Mouse (Mus musculus): Measurements from ENCODE around the gene Clpsl2. TPM values are rescaled to one million over a fixed set of nuclear protein-coding genes. Genes with fewer than 3 reads are reported as not detected.

Clpsl2 gene
- total RNA-seq, 1 experiment from 2014 or later, result not detected

DNA sequence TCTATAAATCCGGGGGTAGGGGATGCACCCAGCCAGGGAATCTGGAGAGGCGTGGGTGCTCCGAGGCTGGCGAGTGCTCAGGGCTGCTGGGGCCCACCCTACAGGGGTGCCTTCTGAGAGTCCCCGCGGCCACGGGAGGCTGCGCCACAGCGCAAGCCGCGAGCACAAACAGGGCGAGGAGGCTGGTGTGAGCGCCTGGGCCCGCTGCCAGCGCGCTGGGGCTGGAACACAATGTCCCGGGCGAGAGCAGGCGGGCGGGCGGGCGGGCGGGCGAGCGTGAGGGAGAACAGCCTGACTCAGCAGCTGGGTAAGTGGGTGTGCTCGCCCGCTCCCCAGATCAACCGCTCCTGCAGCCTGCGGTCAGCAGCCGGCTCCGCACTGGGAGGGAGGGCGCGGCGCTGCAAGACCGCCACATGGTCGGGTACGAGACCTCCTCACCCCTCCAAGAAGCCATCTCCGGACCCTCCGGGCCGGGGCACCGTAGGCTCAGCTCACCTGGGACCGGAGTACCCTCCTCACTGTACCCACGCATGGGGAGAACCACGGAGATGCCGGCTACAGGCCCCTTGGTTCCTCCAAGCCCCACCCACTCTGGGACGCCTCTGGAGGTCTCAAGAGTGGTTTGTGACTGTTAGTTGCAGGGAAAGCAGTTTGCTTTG is 31.1 kb upstream of the Clpsl2 start:
- peak; percentile 55 to 56 for ATAC-seq (replicated peaks in 1 of 2; ENCODE audit: insufficient read depth in 1 of 2, low FRiP score in 2 of 2, low TSS enrichment in 1 of 2, low read depth in 1 of 2, poor library complexity in 2 of 2, severe bottlenecking in 2 of 2)

DNA sequence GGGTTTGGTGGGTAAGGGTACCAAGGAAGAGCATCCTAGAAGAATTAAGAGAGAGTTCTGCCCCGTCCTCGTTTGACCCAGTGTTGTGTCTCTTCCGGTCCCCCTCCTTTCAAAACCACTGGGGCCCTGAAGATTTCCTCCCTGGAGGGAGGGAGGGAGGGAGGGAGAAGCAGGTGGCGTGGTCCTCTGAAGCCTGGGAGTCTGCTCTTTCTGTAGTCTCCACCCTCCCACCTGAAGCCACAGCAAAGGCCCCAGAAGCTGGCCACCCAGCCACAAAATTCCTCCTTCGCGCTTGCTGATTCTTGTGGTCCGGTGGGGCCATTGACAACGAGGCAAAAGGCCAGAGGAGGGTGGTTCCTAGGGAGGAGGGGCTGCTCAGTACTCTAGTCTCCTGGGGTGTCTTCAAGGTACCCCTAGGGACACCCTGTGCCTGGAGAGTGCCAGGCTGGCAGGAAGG is 30.6 kb upstream of the Clpsl2 start:
- peak in 1 of 2 experiments; percentile 19; a peak in 2 of 4 replicates for ATAC-seq (replicated peaks in 1 of 2; ENCODE audit: insufficient read depth in 1 of 2, low FRiP score in 2 of 2, low TSS enrichment in 1 of 2, low read depth in 1 of 2, poor library complexity in 2 of 2, severe bottlenecking in 2 of 2)

DNA sequence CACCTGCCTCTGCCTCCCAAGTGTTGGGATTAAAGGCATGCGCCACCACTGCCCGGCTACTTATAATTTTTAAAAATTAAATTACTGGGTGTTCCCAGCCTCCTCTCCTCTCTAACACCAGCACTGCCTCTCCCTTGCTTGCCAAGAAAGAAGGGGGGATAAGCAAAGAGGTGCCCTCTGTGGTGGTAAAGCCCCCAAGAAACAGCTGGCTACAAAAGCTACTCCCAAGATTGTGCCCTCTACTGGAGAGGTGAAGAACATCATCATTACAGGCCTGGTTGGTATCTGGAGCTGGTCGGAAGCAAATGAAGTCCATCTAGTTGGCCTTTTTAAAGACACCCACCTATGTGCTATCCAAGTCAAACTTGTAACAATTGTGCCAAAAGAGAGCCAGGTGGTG is 29.4 kb upstream of the Clpsl2 start:
- ATAC-seq (replicated peaks in 1 of 2; ENCODE audit: insufficient read depth in 1 of 2, low FRiP score in 2 of 2, low TSS enrichment in 1 of 2, low read depth in 1 of 2, poor library complexity in 2 of 2, severe bottlenecking in 2 of 2), result no peak

DNA sequence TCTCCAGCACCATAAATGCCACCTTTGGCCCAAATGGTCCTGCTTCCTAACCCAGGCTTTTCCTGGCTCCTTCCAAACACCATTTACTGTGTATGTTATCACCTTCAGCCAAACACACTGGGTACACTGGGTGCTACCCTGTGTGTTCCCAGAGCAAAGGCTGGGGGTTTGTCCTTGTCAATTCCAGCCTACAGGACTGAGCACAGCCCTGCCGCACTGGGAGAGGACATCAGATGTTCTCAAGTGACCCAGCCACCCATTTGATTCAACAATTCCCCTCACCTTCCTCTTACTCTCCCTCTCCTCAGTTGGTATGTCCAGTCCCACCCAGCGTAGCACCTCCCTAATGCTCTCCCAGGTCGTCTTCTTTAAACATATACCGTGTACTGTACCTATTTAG is 28.6 kb upstream of the Clpsl2 start:
- no peak for ATAC-seq (replicated peaks in 1 of 2; ENCODE audit: insufficient read depth in 1 of 2, low FRiP score in 2 of 2, low TSS enrichment in 1 of 2, low read depth in 1 of 2, poor library complexity in 2 of 2, severe bottlenecking in 2 of 2)

DNA sequence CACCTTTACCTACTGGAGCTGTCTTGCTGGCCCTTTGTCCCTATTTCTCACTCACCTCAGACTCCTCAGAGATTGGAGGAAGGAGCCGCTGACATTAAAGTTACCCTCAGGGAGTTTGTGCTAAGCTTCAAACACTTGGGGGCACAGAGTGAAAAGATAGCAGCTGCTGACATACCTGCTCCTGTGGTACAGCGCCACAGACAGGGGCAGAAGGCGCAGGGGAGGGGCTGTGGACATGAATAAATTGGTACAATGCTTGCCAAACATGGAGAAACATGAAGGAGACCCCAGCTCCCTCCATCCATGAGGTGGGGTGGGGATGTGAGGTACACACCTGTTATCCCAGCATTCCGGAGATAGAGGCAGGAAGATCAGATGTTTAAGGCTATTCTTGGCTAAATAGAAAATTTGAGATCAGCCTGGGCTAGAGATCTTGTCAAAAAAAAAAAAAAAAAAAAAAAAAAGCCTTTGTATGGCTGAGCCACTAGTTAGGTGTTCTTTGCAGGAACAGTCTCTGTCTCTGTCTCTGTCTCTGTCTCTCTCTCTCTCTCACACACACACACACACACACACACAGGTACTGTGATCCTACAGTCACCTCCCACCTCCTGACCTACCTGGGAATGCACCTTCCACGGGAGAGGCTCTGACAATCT is 28.0 kb upstream of the Clpsl2 start:
- no peak for ATAC-seq (replicated peaks in 1 of 2; ENCODE audit: insufficient read depth in 1 of 2, low FRiP score in 2 of 2, low TSS enrichment in 1 of 2, low read depth in 1 of 2, poor library complexity in 2 of 2, severe bottlenecking in 2 of 2)

DNA sequence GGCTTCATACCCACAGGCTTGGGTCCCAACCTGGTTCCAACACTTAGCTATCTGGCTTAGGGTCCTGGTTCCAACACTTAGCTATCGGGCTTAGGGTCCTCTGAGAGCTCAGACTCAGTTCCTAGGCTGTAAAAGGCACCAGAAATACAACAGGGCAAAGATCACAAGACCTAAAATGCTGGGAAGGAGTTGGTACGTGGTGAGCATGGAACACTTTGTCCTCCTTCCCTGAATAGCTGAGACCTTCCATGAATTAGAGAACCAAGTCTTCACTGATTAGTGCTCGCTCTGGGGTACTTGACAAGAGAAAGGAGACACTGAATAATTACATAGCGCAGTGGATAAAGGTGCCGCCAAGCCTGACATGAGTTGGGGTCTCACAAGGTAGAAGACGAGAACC is 27.3 kb upstream of the Clpsl2 start:
- ATAC-seq (replicated peaks in 1 of 2; ENCODE audit: insufficient read depth in 1 of 2, low FRiP score in 2 of 2, low TSS enrichment in 1 of 2, low read depth in 1 of 2, poor library complexity in 2 of 2, severe bottlenecking in 2 of 2), result no peak

DNA sequence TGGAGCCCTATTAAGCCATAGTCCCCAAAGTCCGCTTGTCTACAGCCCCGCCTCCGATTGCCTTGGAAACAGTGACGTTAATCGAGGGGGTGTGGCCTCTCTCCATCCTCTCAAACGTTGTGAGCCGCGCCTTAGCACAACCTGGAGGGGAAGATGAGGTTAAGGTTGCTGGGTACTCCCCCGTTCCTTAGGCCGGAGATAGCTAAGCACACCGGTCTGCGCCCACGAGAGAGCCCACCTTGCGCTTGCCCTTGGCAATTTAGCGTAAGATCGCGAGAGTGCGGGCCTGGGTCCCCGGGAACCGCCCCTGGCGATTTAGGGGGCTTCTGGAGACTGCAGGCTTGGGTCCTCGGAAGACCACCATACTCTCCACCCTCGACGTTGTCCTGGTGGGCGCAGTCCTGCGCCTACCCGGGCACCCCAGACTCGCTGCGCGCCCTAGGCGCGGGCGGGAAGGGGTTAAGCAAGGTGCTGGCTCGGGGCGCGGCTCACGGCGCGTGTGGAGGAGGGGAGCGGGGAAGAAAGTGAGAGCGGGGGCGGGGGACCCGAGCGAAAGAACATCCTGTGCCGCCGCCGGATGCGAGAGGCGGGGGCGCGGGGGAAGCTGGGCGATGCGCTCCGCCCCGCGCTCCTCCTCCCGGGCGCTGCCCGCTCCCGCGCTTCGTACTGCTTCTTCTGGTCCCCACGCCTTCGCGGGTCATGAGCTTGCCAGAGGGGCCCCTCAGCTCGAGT is 26.4 kb upstream of the Clpsl2 start:
- ATAC-seq (replicated peaks in 1 of 2; ENCODE audit: insufficient read depth in 1 of 2, low FRiP score in 2 of 2, low TSS enrichment in 1 of 2, low read depth in 1 of 2, poor library complexity in 2 of 2, severe bottlenecking in 2 of 2), result peak; percentile 65 to 73

DNA sequence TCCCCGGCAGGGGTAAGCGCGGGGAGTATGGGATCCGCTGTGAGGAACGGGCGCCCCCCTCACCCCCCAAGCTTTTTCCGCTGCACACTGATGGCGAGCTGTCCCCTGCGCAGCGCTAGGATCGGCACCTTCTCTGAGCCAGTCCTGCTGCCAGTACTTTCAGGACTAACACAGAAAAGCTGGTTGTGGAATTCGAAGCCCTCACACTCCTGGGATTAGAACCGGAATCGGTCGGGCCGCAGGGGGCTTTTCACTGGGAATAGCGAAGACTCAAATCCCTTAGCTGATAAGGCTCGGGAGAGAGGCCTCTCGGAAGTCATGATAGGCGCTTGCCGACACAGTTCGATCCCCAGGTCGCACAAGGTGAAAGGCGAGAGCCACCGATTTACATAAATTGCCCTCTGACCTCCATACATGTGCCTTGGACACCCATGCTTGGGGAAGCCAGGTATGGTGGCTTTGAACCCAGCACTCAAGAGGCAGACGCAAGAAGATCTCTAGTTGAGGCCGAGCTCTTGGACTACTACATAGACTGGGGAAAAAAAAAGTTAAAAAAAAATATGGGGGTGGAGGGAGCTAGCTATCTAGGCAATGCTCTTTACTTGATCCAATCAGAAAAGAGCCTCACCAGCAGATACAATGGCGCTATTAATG is 25.7 kb upstream of the Clpsl2 start:
- no peak for ATAC-seq (replicated peaks in 1 of 2; ENCODE audit: insufficient read depth in 1 of 2, low FRiP score in 2 of 2, low TSS enrichment in 1 of 2, low read depth in 1 of 2, poor library complexity in 2 of 2, severe bottlenecking in 2 of 2)

DNA sequence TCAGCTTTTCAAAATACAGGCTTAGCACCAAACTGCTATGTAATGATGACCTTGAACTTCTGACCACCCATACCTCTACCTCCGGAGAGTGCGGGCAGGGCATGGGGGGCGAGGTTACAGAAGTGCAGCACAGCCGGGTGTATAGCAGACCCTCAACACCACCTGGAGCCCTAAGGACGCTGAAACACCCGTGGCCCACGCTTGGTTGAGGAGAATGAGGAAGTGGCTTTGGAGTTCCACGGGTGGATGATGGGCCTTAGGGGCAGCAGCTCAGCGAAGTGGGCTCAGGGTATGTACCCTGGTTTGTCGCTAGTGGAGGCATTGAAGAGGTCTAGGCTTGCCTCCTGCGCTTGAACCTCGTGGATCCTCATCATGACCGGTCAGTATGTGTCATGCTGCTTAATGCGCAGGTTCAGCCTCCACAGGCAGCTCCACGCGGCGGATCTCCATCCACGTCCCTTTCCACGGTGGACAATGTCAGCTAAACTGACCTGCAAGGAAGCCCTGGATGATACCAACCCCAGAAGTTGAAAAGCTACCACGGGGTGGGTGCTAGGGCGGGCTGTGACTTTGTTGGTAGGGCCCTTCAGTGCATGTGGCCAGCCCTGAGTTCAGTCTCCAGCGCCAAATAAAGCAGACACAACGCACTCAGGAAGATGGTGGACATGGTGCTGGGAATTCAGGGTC is 25.1 kb upstream of the Clpsl2 start:
- ATAC-seq (replicated peaks in 1 of 2; ENCODE audit: insufficient read depth in 1 of 2, low FRiP score in 2 of 2, low TSS enrichment in 1 of 2, low read depth in 1 of 2, poor library complexity in 2 of 2, severe bottlenecking in 2 of 2), result no peak

DNA sequence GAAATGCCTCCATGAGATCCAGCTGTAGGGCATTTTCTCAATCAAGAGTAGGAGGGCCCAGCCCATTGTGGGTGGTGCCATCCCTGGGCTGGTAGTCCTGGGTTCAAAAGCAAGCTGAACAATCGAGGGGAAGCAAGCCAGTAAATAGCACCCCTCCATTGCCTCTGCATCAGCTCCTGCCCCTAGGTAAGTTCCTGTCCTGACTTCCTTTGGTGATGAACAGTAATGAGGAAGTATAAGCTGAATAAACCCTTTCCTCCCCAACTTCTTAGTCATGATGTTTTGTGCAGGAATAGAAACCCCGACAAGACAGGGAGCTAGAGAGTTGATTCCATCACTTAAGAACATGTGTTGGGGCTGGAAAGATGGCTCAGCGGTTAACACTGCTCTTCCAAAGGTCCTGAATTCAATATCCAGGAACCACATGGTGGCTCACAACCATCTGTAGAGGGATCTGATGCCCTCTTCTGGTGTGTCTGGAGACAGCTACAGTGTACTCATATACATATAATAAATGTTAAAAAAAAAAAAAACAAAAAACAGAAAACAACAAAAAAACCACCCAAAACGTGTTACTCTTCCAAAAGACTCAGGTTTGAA is 24.3 kb upstream of the Clpsl2 start:
- ATAC-seq (replicated peaks in 1 of 2; ENCODE audit: insufficient read depth in 1 of 2, low FRiP score in 2 of 2, low TSS enrichment in 1 of 2, low read depth in 1 of 2, poor library complexity in 2 of 2, severe bottlenecking in 2 of 2), result no peak

DNA sequence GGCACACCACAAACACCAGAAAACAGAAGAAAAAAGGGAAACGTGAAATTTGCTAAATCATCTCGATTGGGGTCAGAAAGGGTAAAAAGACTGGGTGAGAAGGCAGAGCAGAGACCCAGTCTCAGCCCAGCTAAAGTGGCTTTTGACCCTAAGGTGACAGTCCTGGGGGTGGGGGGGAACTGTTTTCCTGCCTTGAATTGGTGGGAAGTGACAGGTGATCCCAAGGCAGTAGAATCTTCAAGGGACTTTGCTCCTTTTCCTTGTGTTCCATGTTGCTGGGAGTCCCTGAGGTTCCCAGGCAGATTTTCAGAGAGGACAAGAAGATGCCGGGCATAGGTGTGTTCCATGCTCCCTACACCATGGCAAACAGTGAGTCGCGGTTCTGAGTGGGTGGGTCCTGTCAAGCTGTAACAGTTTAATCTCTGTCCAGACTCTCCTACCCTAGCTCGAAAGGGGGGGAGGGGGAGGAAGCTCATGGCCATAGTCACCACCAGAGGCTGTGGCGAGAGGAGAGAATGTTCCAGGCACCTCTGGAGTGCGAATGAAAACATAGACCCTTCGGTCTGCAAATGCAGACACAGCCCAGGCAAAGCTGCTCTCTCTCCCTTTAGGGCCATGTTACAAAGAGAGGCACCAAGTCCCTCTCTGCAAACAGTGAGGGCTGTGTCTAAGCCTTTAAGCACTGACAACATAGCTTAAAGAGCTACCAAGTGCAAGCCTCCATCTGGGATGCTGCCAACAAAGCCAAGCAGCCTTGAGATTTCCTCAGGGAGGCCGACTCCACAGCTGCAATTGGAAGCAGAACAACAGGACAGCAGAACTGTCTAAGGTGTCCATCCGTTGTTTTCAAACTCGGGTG is 21.8 kb upstream of the Clpsl2 start:
- no peak for ATAC-seq (replicated peaks in 1 of 2; ENCODE audit: insufficient read depth in 1 of 2, low FRiP score in 2 of 2, low TSS enrichment in 1 of 2, low read depth in 1 of 2, poor library complexity in 2 of 2, severe bottlenecking in 2 of 2)

DNA sequence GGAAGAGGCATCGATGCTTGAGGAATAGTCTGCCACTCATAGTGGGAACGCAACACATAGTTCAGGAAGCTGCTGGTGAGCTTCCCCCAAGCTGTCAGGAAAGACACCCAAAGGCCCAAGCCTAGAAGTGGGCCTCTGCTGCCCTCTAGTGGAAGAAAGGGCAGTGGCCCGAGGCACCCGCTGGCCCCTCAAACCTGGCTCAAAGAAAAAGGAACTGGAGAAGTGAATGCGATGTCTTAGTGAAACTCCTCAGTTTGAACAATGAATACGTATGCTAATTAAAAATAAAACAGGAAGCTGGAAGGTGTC is 21.2 kb upstream of the Clpsl2 start:
- ATAC-seq (replicated peaks in 1 of 2; ENCODE audit: insufficient read depth in 1 of 2, low FRiP score in 2 of 2, low TSS enrichment in 1 of 2, low read depth in 1 of 2, poor library complexity in 2 of 2, severe bottlenecking in 2 of 2), result peak; percentile 71 to 78

DNA sequence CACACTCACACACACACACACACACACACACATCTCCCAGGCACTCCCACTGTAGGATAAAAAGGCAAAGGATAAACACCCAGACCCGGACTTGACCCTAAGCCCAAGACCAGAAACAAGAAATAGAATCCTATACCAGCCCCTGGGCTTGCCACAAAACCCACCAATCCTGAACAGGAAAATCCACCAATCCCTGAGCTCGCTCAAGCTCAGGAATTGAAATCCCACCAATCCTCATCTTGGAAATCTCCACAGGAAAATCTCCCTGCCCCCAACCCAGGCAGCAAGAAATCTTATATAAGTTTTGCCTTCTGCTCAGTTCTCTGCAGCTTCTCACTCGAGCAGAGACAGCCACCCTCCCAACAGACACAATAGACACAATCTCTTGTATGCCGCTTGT is 20.1 kb upstream of the Clpsl2 start:
- ATAC-seq (replicated peaks in 1 of 2; ENCODE audit: insufficient read depth in 1 of 2, low FRiP score in 2 of 2, low TSS enrichment in 1 of 2, low read depth in 1 of 2, poor library complexity in 2 of 2, severe bottlenecking in 2 of 2), result no peak

DNA sequence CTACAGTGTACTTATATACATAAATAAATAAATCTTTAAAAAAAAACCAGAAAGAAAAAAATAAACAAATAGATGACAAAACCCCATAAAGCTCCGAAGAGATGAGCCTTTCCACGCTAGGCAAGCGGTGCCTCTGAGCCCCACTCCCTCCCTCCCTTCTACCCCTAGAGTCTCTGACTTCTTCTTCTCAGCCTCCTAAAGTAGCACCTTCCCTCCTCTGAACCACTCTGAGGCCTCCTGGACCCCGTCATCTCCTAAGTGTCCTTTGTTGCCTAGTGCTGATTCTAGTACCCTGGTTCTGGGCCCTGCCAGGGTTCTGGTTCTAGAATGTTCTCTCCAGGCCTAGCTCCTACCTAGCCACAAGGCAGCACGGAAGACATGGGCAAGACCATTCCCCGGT is 18.7 kb upstream of the Clpsl2 start, which contains the start of gene Armc12:
Armc12 (plus strand) TSS at position 301 of the 400 bp plus-strand sequence.
- no peak for ATAC-seq (replicated peaks in 1 of 2; ENCODE audit: insufficient read depth in 1 of 2, low FRiP score in 2 of 2, low TSS enrichment in 1 of 2, low read depth in 1 of 2, poor library complexity in 2 of 2, severe bottlenecking in 2 of 2)

DNA sequence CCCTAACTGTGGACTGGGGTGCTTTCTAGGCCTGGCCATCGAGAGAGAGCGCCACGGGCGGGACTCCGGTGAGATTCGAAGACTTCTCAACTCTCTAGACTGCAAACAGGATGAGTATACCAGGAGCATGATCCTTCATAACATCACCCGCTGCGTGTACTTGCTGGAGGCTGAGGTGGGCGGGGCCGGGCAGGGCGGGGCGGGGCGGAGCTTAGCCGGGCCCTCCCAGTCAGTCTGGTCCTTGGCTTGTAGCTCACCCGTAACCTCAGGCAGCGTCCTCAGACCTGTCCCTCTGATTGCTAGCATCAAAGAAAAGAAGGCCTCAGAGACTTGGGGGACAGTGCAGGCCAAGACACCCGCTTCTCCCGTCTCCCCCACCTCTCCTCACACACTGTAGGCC is 17.3 kb upstream of the Clpsl2 start:
- peak in 1 of 2 experiments; percentile 33; a peak in 1 of 4 replicates for ATAC-seq (replicated peaks in 1 of 2; ENCODE audit: insufficient read depth in 1 of 2, low FRiP score in 2 of 2, low TSS enrichment in 1 of 2, low read depth in 1 of 2, poor library complexity in 2 of 2, severe bottlenecking in 2 of 2)

DNA sequence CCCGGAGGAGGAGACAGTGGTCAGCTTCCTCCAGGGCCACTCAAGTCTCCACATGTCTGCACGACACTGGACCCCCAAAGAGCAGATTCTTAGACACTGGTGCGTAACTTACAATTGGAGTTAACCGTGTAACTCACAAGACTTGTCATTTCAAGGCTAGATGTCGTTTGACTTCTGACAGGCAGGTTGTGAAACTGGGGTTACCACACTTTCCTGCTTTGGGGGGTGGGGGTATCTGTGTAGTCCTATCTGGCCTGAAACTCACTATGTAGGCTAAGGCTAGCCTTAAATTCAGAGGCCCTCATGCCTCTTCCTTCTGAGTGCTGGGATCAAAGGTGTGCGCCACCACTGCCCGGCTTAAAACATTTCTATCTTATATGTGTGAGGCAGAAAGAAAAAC is 16.7 kb upstream of the Clpsl2 start:
- no peak for ATAC-seq (replicated peaks in 1 of 2; ENCODE audit: insufficient read depth in 1 of 2, low FRiP score in 2 of 2, low TSS enrichment in 1 of 2, low read depth in 1 of 2, poor library complexity in 2 of 2, severe bottlenecking in 2 of 2)
